Mouse (Mus musculus) liver, adult 2 months (tissue): ENCODE data around the gene Olfr1031.

ENCODE experiments used
- CTCF ChIP-seq: fragments of 200-500 bp; IDR thresholded peaks from 2 replicates; pipeline ENCODE4 v1.5.1; 2011; ENCODE audit warnings: low read depth, low read length, control low read depth
- POLR2A ChIP-seq: fragments of 200-500 bp; IDR thresholded peaks from 2 replicates; pipeline ENCODE4 v1.6.1; 2011; ENCODE audit warnings: low read length, control low read depth; ENCODE audit not compliant: insufficient read depth; ENCODE audit errors: extremely low read depth

DNA sequence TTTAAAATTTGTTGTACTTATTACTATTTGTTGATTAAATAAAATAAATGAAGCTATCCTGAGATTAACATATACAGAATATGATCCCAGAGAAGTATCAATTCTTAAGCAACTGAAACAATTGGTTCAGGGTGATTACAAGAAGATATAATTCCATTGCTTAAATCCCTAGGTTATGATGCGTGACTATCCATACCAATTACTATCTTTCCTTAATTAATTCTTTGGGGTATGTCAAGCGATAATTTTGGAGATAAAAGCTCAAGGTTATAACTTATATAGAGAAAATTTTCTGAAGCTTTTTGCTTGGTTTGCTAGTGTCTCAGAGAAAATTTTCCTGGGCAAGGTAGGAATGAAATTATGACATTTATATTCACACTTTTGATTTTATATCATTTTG lies 16.5 kb upstream of the Olfr1031 start, which contains the start of gene Olfr1029:
- TF ChIP-seq CTCF = no peak
- TF ChIP-seq POLR2A = no peak
